Mouse (Mus musculus) CH12.LX (cell line): ENCODE results near the gene Zfp458.
"Not testable (repeated sequence)": the region's sequence is repeated elsewhere in the genome, so short reads cannot be mapped to it uniquely, and the experiment has no call there.

Experiments used
- CHD1 ChIP-seq: IDR thresholded peaks from 2 replicates; pipeline ENCODE4 v1.6.1; 2012; ENCODE audit warnings: low read depth, low read length, improper control_type of control experiment, inconsistent platforms
- CTCF ChIP-seq, 2 experiments: IDR thresholded peaks in 1 of 2; conservative IDR thresholded peaks in 1 of 2; 2 replicates each; pipeline ENCODE4 v1.5.1; 2011 to 2012; ENCODE audit warnings: low read depth in 2 of 2, low read length in 2 of 2, improper control_type of control experiment in 1 of 2, inconsistent platforms in 1 of 2, mild to moderate bottlenecking in 1 of 2, moderate library complexity in 1 of 2
- E2F4 ChIP-seq: IDR thresholded peaks from 2 replicates; pipeline ENCODE4 v1.6.1; 2011; ENCODE audit warnings: low read depth, low read length, improper control_type of control experiment; ENCODE audit not compliant: insufficient replicate concordance
- HCFC1 ChIP-seq: IDR thresholded peaks from 2 replicates; pipeline ENCODE4 v1.6.1; 2012; ENCODE audit warnings: low read depth, mild to moderate bottlenecking, inconsistent platforms, low read length, improper control_type of control experiment
- JUN ChIP-seq: IDR thresholded peaks from 2 replicates; pipeline ENCODE4 v1.6.1; 2011; ENCODE audit warnings: low read depth, mild to moderate bottlenecking, low read length, improper control_type of control experiment, moderate library complexity; ENCODE audit not compliant: insufficient read depth
- MYC ChIP-seq: IDR thresholded peaks from 2 replicates; pipeline ENCODE4 v1.6.1; 2011; ENCODE audit warnings: low read depth, mild to moderate bottlenecking, improper control_type of control experiment, low read length
- POLR2A ChIP-seq: IDR thresholded peaks from 2 replicates; pipeline ENCODE4 v1.6.1; 2011; ENCODE audit warnings: low read depth, mild to moderate bottlenecking, improper control_type of control experiment, low read length
- RAD21 ChIP-seq: IDR thresholded peaks from 2 replicates; pipeline ENCODE4 v1.6.1; 2011; ENCODE audit warnings: low read depth, mild to moderate bottlenecking, low read length, improper control_type of control experiment, moderate library complexity
- SMC3 ChIP-seq: IDR thresholded peaks from 2 replicates; pipeline ENCODE4 v1.6.1; 2011; ENCODE audit warnings: low read depth, low read length, improper control_type of control experiment
- USF1 ChIP-seq: IDR thresholded peaks from 2 replicates; pipeline ENCODE4 v1.6.1; 2014; ENCODE audit warnings: low read depth, mild to moderate bottlenecking, inconsistent platforms, low read length, improper control_type of control experiment
- ZC3H11A ChIP-seq: IDR thresholded peaks from 2 replicates; pipeline ENCODE4 v1.6.1; 2012; ENCODE audit warnings: low read depth, mild to moderate bottlenecking, inconsistent platforms, low read length, improper control_type of control experiment

- not testable (repeated sequence) for TF ChIP-seq CTCF (conservative IDR thresholded peaks at IDR 0.05 in 1 of 2, IDR thresholded peaks at IDR 0.05 in 1 of 2; ENCODE audit: low read depth in 2 of 2, low read length in 2 of 2); E2F4; SMC3; ZC3H11A; USF1; JUN; POLR2A; MYC; HCFC1; RAD21; CHD1
Observed at GRCm38 (mm10) chr13:67269383-67270065, 8.7 kb downstream of the Zfp458 start.
